Mouse (Mus musculus): ENCODE measurements around the gene Zfc3h1.

GRCm38 (mm10) chr10:115437286-115437685, 52.5 kb downstream of the Zfc3h1 start:
- TF ChIP-seq GATA1 (IDR thresholded peaks at IDR 0.05; ENCODE audit: low read length) (no peak), TAL1 (IDR thresholded peaks at IDR 0.05; ENCODE audit: low read length) (no peak)

Measured in erythroblast, embryonic 14.5 days (primary cell).